Mouse (Mus musculus) hindbrain, embryonic 11.5 days (tissue): ENCODE data around the gene Chst1. TPM values are rescaled to one million over a fixed set of nuclear protein-coding genes. Genes with fewer than 3 reads are reported as not detected.

Experiments
- ATAC-seq: fragments of 200-750 bp; cut with Nextera tagmentation; 2 replicates; pipeline ENCODE4 v1.8.0; 2017; ENCODE audit warnings: mild to moderate bottlenecking, moderate TSS enrichment, moderate library complexity; ENCODE audit not compliant: low FRiP score
- DNase-seq: peaks from one replicate; pipeline ENCODE4 v3.0.0-alpha.2; 2015; ENCODE audit warnings: low spot score
- H3K27ac ChIP-seq: fragments of 300-500 bp; sonication (generic); 2 replicates; pipeline ENCODE4 v1.5.1; 2014; ENCODE audit warnings: mild to moderate bottlenecking, low read depth, low read length
- H3K27me3 ChIP-seq: fragments of 300-500 bp; sonication (generic); 2 replicates; pipeline ENCODE4 v1.6.1; 2014; ENCODE audit warnings: mild to moderate bottlenecking, low read length, moderate library complexity, mixed read lengths; ENCODE audit not compliant: control insufficient read depth, insufficient read depth
- H3K36me3 ChIP-seq: fragments of 300-500 bp; sonication (generic); 2 replicates; pipeline ENCODE4 v1.6.1; 2014; ENCODE audit warnings: mild to moderate bottlenecking, low read length, moderate library complexity, mixed read lengths; ENCODE audit not compliant: control insufficient read depth, insufficient read depth
- H3K4me1 ChIP-seq: fragments of 300-500 bp; sonication (generic); replicated peaks from 2 replicates; pipeline ENCODE4 v1.6.1; 2014; ENCODE audit warnings: low read length, mixed read lengths; ENCODE audit not compliant: control insufficient read depth, insufficient read depth
- H3K4me2 ChIP-seq: fragments of 300-500 bp; sonication (generic); replicated peaks from 2 replicates; pipeline ENCODE4 v1.6.1; 2014; ENCODE audit warnings: mild to moderate bottlenecking, low read depth, low read length
- H3K4me3 ChIP-seq: fragments of 300-500 bp; sonication (generic); 2 replicates; pipeline ENCODE4 v1.5.1; 2014; ENCODE audit warnings: low read depth, low read length
- H3K9ac ChIP-seq: fragments of 300-500 bp; sonication (generic); 2 replicates; pipeline ENCODE4 v1.6.1; 2014; ENCODE audit warnings: low read depth, low read length
- H3K9me3 ChIP-seq: fragments of 300-500 bp; sonication (generic); 2 replicates; pipeline ENCODE4 v1.6.1; 2016; ENCODE audit warnings: low read length; ENCODE audit not compliant: control insufficient read depth
- WGBS: fragments of 180-500 bp; shearing (Covaris S2); extraction: QIAGEN DNeasy Blood & Tissue Kit; methylation state at CpG from one replicate; pipeline ENCODE4 v1.1.7; 2014; 5-methylcytosine and 5-hydroxymethylcytosine counted together
- polyA plus RNA-seq: library from polyadenylated mRNA; unstranded; fragments of >200 nt; fragmentation: Nextera tagmentation; extraction: Ambion mirVana; gene quantifications from 2 replicates; pipeline ENCODE4 v1.2.1, GENCODE M21; 2014

The Chst1 gene
- polyA plus RNA-seq, 1 experiment from 2014 or later = 4.3 TPM

DNA sequence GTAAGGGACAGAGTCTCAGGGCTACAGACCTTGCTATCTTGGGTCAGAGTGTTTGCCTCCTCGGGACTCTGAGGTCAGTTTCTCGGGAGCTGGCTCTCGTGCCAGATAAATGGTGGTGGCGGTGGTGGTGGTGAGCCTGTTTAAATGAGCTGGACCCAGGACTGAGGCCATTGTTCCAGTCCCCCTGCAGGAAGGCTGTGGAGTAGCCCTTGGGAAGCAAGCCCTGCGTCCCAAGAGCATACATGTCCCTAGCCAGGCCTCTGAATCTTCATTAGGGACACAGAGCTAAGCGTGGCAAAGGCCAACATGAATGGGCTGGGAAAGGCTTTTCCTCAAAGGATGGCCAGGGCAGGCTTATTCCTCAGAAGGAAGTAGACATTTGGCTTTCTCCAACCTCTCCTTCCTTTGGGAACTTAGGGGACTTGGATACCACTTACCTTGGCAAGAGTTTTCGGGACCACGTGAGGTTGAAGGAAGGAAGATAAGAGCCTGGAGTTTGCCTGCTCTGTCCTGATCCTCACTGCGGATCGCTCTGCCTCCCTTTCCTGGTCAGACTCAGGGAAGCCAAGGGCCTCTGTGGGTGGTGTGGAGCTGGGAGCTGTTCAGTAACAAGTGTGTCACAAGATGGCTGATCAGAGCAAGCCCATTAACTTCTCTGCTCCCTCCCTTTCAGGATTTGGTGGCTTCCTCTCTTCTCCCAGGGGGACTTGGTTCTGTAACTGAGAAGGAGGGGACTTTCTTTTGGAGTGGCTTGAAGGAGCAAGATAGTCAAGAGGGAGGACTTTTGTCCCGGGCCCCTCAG lies 4.4 kb upstream of the Chst1 start:
- H3K9me3 ChIP-seq = no peaks in the 10 kb centered on the region
- H3K27ac ChIP-seq = no peak overlapping the region
- WGBS = 68% methylated on average over 11 of the region's 11 CpGs
- H3K36me3 ChIP-seq = no peaks in the 10 kb centered on the region
- H3K27me3 ChIP-seq = no peaks in the 10 kb centered on the region
- DNase-seq (no peak), ATAC-seq (no peak)
- H3K9ac ChIP-seq = no peak overlapping the region
- no peak overlapping the region for H3K4me2 ChIP-seq
- H3K4me3 ChIP-seq = no peak overlapping the region
- no peaks in the 10 kb centered on the region; the same call in 1 of the 2 replicates for H3K4me1 ChIP-seq

DNA sequence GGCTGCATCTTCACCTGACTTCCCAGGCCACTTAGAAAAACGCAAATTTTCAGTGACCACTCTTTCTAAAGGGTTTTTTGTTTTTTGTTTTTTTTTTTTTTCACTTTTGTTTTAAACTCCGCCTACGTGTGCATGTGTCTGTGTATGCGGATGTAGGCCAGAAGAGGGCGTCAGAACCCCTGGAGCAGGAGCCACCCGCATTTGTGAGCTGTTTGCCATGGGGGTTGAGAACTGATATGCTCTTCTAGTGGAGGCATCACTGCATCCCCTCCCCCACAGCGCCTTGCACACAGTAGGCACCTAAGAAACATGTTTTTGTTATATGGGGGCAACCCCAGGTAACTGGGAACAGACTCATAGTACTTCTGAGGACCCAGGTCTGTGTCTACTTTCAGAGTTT lies 2.2 kb upstream of the Chst1 start:
- 11% methylated on average over 7 of the region's 7 CpGs for WGBS
- no peak overlapping the region for H3K4me3 ChIP-seq
- no peak overlapping the region for H3K27ac ChIP-seq
- H3K9ac ChIP-seq = no peak overlapping the region
- no peaks in the 10 kb centered on the region for H3K36me3 ChIP-seq
- H3K4me1 ChIP-seq = peaks cover 2% of the 10 kb centered on the region; the same call in 1 of the 2 replicates
- no peak overlapping the region for H3K4me2 ChIP-seq
- H3K9me3 ChIP-seq = no peaks in the 10 kb centered on the region
- DNase-seq = peak; percentile 43
- peaks cover 16% of the 10 kb centered on the region for H3K27me3 ChIP-seq
- ATAC-seq = no peak

- H3K4me1 ChIP-seq = peaks cover 2% of the 10 kb centered on the region; the same call in 1 of the 2 replicates
- no peaks in the 10 kb centered on the region for H3K36me3 ChIP-seq
- DNase-seq = peak; percentile 36
- peak overlapping the region; percentile 62; the same call in 1 of the 2 replicates for H3K27ac ChIP-seq
- peak overlapping the region; percentile 69; the same call in 1 of the 2 replicates for H3K9ac ChIP-seq
- WGBS = 49% methylated on average over 6 of the region's 11 CpGs
- H3K9me3 ChIP-seq = no peaks in the 10 kb centered on the region
- no peak for ATAC-seq
- H3K27me3 ChIP-seq = peaks cover 21% of the 10 kb centered on the region
- H3K4me2 ChIP-seq = peak overlapping the region; percentile 98
- H3K4me3 ChIP-seq = peak overlapping the region; percentile 70
Measured at GRCm38 (mm10) chr2:92598941-92599486, 493 bp upstream of the Chst1 start.

DNA sequence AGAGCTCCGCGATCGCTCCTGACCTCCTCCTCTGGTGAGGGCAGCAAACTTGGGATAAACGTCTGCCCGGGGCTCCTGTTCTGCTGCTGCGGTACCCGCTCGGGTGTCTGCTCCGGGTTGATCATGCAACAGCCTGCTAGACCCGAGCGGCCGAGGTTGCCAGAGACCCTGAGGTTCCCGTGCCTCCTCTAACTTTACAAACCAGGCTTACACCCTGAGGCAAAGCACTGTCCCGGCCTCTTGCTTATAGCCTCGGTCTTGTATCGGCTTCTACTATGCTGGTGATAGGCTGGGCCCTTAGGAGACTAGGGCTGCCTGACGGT lies 802 bp downstream of the Chst1 start:
- Histone ChIP-seq H3K36me3 (no peaks in the 10 kb centered on the region), H3K4me3 (peak overlapping the region; percentile 70), H3K9ac (peak overlapping the region; percentile 69), H3K4me2 (peak overlapping the region; percentile 98), H3K9me3 (no peaks in the 10 kb centered on the region), H3K4me1 (peaks cover 2% of the 10 kb centered on the region; the same call in 1 of the 2 replicates), H3K27me3 (peaks cover 21% of the 10 kb centered on the region), H3K27ac (no peak overlapping the region; the same call in 1 of the 2 replicates)
- WGBS = under 1% methylated on average over 17 of the region's 17 CpGs
- no peak for DNase-seq
- no peak for ATAC-seq

GRCm38 (mm10) chr2:92601246-92601645 lies 1.7 kb downstream of the Chst1 start:
- Histone ChIP-seq H3K9me3 (no peaks in the 10 kb centered on the region), H3K36me3 (no peaks in the 10 kb centered on the region), H3K27ac (no peak overlapping the region), H3K4me2 (no peak overlapping the region), H3K4me1 (0 out of 2 replicates have a peak, but pooled peaks cover 2% of the 10 kb centered on the region), H3K9ac (no peak overlapping the region), H3K4me3 (no peak overlapping the region), H3K27me3 (peaks cover 21% of the 10 kb centered on the region)
- no peak for DNase-seq
- ATAC-seq = no peak
- 45% methylated on average over 4 of the region's 4 CpGs for WGBS

- H3K4me3 ChIP-seq = no peak overlapping the region
- H3K27me3 ChIP-seq = peaks cover 21% of the 10 kb centered on the region
- no peaks in the 10 kb centered on the region for H3K9me3 ChIP-seq
- no peak overlapping the region for H3K27ac ChIP-seq
- H3K9ac ChIP-seq = no peak overlapping the region
- H3K4me1 ChIP-seq = 0 out of 2 replicates have a peak, but pooled peaks cover 2% of the 10 kb centered on the region
- H3K4me2 ChIP-seq = no peak overlapping the region; the same call in 1 of the 2 replicates
- ATAC-seq (no peak), DNase-seq (peak; percentile 44)
- 23% methylated on average over 12 of the region's 12 CpGs for WGBS
- H3K36me3 ChIP-seq = no peaks in the 10 kb centered on the region
Measured at GRCm38 (mm10) chr2:92602073-92602472, 2.6 kb downstream of the Chst1 start.

DNA sequence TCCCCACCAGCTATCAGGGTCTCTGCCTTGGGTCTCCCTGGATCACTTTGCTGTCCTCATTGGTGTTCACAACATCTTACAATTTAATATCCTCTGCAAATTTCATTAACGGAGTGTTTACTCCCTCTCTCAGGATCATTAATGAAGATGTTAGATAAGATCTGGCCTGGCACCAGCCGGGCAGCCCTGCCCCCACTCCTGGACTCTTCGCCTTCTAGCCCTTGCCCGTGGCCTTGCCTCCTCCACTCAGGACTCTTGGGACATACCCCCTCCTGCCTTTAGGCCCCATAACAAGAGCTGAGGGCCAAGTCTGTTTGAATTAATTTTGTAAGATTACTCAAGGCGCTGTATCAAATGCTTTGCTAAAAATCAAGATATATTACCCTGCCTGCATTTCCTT lies 4.1 kb downstream of the Chst1 start:
- no peaks in the 10 kb centered on the region for H3K9me3 ChIP-seq
- H3K9ac ChIP-seq = no peak overlapping the region
- H3K27me3 ChIP-seq = peaks cover 24% of the 10 kb centered on the region
- no peaks in the 10 kb centered on the region for H3K36me3 ChIP-seq
- H3K4me1 ChIP-seq = 0 out of 2 replicates have a peak, but pooled peaks cover 2% of the 10 kb centered on the region
- H3K27ac ChIP-seq = no peak overlapping the region
- 74% methylated on average over 5 of the region's 5 CpGs for WGBS
- H3K4me3 ChIP-seq = no peak overlapping the region
- DNase-seq = no peak
- no peak overlapping the region for H3K4me2 ChIP-seq
- no peak for ATAC-seq

GRCm38 (mm10) chr2:92604565-92604964 lies 5.1 kb downstream of the Chst1 start:
- no peak overlapping the region for H3K4me3 ChIP-seq
- DNase-seq = no peak
- H3K9ac ChIP-seq = no peak overlapping the region
- H3K27ac ChIP-seq = no peak overlapping the region
- peaks cover 24% of the 10 kb centered on the region for H3K27me3 ChIP-seq
- ATAC-seq = no peak
- 87% methylated on average over 5 of the region's 5 CpGs for WGBS
- no peaks in the 10 kb centered on the region for H3K9me3 ChIP-seq
- H3K4me2 ChIP-seq = no peak overlapping the region
- H3K36me3 ChIP-seq = no peaks in the 10 kb centered on the region
- H3K4me1 ChIP-seq = 0 out of 2 replicates have a peak, but pooled peaks cover 2% of the 10 kb centered on the region

DNA sequence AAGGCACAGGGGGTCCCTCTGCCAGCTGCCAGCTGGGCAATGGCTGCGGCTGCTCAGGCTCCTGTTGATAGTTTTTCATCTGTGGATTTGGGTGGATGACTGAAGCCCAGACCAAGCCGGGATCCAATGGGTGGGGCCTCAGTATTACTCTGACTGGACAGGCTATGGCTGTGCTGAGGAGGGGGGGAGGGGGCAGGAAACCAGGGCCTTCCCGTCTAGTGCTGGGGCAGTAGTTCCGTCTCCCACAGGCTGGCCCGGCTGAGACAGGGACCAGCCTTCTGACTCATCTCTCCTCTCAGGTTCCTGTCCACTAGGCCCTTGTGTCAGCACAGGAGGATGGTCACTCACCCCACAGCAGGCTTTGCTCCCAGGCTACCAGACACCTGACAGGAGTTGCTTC lies 6.5 kb downstream of the Chst1 start:
- H3K4me2 ChIP-seq = no peak overlapping the region

More for the DNA sequence above, 6.5 kb downstream of the Chst1 start:
- Histone ChIP-seq H3K36me3 (no peaks in the 10 kb centered on the region), H3K27ac (no peak overlapping the region), H3K4me1 (0 out of 2 replicates have a peak, but pooled peaks cover 2% of the 10 kb centered on the region), H3K9ac (no peak overlapping the region), H3K27me3 (peaks cover 17% of the 10 kb centered on the region), H3K4me3 (no peak overlapping the region), H3K9me3 (no peaks in the 10 kb centered on the region)
- no peak for DNase-seq
- WGBS = 78% methylated on average over 5 of the region's 5 CpGs
- ATAC-seq = no peak
